Mouse (Mus musculus) heart, adult 18-20 months (tissue): ENCODE results near the gene Uqcrc1. TPM values are rescaled to one million over a fixed set of nuclear protein-coding genes. Genes with fewer than 3 reads are reported as not detected.

ENCODE experiments used
- DNase-seq, 2 experiments: peaks; one replicate each; pipeline ENCODE4 v3.0.0; 2021 to 2022; ENCODE audit warnings: mixed read lengths in 1 of 2
- long read RNA-seq, 2 experiments: library from polyadenylated mRNA; stranded (forward); transcript quantifications; one replicate each; pipeline ENCODE4 v2.0.0; 2021
- total RNA-seq, 2 experiments: library from RNA; stranded (reverse); gene quantifications; 2 replicates each; pipeline ENCODE4 v1.2.3; 2021

Gene Uqcrc1
- total RNA-seq: 1,000 to 10,000 TPM; 2,230 to 2,333 TPM
- long read RNA-seq, experiment 1, transcript Uqcrc1-201 (13 exons, 1,653 nt): major isoform, 3,819 of 3,991 reads
- long read RNA-seq, experiment 1, partial matches to known transcripts: 98 of 3,991 reads
- long read RNA-seq, experiment 1, other reads (novel, unspliced or antisense): 74 of 3,991 reads
- long read RNA-seq, experiment 2, transcript Uqcrc1-201 (13 exons, 1,653 nt): major isoform, 2,002 of 2,116 reads
- long read RNA-seq, experiment 2, partial matches to known transcripts: 84 of 2,116 reads
- long read RNA-seq, experiment 2, other reads (novel, unspliced or antisense): 30 of 2,116 reads

- peak; percentile 94 to 95 for DNase-seq
These were observed at the start of gene Uqcrc1 for GRCm38 (mm10) chr9:108936418-108937364. TSS of gene Uqcrc1 (plus strand) at chr9:108936633.

DNA sequence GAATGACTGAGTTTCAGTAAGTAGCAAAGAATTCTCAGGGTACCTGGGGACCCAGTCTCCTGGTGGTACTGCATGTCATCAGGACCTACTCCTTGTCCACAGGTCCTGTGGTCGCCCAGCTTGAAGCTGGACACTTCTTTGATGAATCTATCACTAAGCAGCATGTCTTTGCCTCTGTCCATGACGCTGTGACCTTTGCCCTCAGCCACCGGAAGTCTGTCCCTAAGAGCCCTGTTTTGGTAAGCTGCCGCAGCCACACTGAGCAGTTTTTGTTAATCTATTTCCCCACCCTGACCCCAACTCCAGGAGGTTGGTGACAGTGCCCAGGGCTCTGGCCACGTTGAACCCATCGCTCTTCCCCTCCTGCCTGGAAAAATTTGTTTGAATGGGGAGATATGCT lies 24.1 kb upstream of the Uqcrc1 start:
- DNase-seq: no peak

- DNase-seq: no peak
These were observed 23.3 kb upstream of the Uqcrc1 start for GRCm38 (mm10) chr9:108913161-108913560.

DNA sequence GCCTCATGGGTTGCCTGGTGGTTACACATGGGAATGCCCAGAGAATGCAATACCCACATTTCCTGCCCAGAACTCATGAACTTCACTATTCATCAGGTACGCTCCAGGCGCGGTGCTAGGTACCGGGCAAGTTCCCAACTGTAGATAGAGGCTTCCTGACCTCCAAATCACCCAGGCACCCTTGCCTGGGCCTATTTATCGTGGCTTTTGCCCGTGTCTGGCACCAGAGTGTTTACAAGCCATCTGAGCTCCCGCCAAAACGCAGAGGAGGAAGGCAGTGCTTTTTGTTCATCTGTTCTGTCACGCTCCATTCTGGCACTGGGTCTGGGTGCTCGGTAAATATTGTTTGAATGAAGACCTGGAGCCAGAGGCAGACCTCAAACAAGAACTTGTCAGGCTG lies 22.8 kb upstream of the Uqcrc1 start:
- DNase-seq: peak; percentile 44 to 57

GRCm38 (mm10) chr9:108914491-108914890 lies 21.9 kb upstream of the Uqcrc1 start, which contains the start of gene Tmem89:
TSS of gene Tmem89 (plus strand) at chr9:108914619.
- peak; percentile 54 to 77 for DNase-seq

DNA sequence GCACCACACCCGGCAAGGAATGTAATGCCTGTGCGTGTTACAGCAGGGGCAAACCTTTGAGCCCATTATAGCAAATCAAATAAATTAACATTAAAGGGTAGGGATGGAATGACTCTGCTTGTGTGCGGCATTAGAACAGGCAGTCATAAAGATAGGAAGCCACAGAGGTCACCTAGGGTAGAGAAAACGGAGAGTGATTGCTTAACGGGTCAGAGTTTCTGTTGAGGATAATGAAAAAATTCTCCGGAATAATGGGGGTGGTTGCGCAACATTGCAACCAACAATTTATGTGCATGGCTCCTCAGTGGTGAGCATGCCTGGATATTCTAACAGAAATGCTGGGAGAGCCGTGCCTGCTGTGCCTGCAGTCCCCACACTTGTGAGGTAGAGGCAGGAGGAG lies 10.5 kb upstream of the Uqcrc1 start:
- no peak for DNase-seq

DNA sequence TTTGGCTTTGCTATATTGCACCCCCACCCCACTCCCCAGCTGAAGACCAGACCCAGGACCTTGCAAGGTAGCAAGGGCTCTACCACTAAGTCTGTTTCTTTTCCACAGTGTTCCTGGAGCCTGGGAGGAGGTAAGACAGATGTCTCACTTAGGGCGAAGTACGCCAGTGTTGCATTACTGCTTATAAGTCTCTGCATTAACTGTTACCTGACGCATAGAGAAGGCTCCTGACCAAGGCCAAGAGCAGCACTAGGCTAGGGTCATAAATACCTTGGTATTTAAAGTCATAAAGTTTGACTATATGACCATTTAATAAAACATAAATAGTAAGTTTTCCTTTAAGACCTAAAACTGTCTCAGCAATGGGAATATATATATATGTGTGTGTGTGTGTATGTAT lies 8.0 kb upstream of the Uqcrc1 start:
- no peak for DNase-seq

GRCm38 (mm10) chr9:108935991-108936390 lies 442 bp upstream of the Uqcrc1 start:
- DNase-seq: no peak

- no peak for DNase-seq
These were observed 8.7 kb downstream of the Uqcrc1 start for GRCm38 (mm10) chr9:108945111-108945510.

DNA sequence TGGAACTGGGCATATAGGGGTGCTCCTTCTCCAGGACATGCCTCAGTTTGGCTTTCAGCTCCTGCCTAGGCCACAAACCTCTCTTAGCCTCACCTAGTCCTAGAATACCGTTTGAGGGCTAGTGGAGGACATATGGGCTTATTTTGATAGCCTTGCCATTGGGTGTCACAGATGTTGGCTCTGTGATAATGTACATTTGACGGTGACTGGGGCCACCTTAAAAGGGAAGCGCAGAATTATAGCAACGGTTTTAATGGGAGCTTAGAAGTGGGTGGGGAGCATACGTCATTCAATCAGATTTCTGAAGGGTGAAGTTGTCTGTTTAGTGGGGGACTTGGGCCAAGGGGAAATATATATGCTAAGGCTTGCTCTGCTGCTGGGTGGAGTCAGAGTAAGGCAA lies 9.2 kb downstream of the Uqcrc1 start:
- no peak for DNase-seq

DNA sequence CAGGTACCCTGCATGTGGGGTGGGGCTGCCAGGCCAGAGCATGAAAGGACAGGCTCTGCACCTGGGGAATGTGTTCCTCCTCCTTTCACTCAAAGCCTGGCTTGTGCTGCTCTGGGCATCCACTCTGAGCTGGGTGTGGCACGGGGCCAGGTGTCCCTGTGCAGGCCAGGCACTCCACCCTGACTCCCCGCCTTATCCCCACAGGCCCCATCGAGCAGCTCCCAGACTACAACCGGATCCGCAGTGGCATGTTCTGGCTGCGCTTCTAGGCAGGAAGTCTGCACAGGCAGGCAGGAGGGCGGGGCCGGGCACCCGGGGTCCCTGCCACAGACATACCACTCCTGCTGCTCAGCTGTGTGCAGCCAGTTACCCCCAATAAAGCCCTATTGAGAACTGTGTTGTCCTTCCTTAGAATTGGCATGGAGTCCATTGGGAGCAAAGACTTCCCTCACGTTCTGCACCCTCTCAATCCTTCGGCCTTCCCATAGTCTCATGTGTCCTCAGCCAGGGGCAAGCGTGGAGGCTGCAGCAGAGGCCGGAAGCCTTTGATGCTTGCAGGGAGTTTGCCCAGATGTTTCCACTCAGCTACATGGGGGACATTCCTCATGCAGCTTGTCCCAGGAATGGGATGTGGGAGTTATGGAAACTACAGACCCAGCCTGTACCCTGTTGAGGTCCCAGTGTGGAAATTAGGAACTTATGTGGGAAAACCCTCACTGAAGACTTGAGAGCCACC lies 13.0 kb downstream of the Uqcrc1 start:
- DNase-seq: peak; percentile 46 to 56

GRCm38 (mm10) chr9:108949967-108950728 lies 13.7 kb downstream of the Uqcrc1 start:
- DNase-seq: peak; percentile 26 to 32

- no peak for DNase-seq
These were observed 16.7 kb downstream of the Uqcrc1 start, which contains the start of gene Col7a1 for GRCm38 (mm10) chr9:108953081-108953636. TSS of gene Col7a1 (plus strand) at chr9:108953586.

GRCm38 (mm10) chr9:108955241-108955640 lies 18.8 kb downstream of the Uqcrc1 start:
- no peak for DNase-seq

- no peak for DNase-seq
These were observed 19.4 kb downstream of the Uqcrc1 start for GRCm38 (mm10) chr9:108955846-108956245.

- DNase-seq: no peak
These were observed 27.1 kb downstream of the Uqcrc1 start for GRCm38 (mm10) chr9:108963577-108963976.

GRCm38 (mm10) chr9:108964338-108964737 lies 27.9 kb downstream of the Uqcrc1 start:
- no peak for DNase-seq

DNA sequence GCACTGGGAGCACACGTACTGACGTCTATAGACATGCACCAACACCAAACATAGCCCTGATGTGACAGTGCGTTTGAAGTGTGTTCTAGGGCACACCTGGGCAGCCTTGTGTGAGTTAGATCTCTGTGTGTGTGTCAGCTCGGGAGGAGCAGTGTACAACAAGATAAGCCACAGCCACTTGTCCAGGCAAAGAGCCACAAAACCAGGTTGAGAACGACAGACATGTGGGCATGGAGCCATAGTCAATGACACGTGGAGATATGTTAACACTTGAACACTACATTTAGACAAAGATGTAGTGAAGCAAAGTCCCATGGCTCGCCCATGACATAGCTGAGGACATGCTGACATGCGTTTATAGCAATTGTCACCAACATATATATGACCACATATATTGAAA lies 34.2 kb downstream of the Uqcrc1 start:
- peak in 1 of 2 experiments; percentile 38 for DNase-seq

DNA sequence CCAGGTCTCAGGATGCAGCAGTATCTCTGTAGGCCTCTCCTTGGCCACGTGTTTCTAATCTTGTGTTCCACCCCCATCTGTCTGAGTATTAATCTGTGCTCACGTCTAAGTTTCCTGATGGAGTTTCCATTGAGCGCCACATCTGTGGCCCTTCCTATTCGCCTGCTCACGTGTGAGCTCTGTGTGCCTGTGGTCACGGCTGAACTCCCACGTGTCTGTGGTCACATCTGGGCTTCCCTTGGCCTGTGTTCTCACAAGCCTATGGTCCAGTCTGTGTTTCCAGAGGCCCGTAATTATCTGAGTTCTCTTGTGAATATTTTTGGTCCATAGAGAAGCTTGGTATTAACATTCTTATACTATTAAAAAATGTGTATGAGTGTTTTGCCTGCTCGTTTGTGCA lies 40.0 kb downstream of the Uqcrc1 start:
- DNase-seq: no peak

GRCm38 (mm10) chr9:108977966-108978365 lies 41.5 kb downstream of the Uqcrc1 start:
- DNase-seq: no peak

DNA sequence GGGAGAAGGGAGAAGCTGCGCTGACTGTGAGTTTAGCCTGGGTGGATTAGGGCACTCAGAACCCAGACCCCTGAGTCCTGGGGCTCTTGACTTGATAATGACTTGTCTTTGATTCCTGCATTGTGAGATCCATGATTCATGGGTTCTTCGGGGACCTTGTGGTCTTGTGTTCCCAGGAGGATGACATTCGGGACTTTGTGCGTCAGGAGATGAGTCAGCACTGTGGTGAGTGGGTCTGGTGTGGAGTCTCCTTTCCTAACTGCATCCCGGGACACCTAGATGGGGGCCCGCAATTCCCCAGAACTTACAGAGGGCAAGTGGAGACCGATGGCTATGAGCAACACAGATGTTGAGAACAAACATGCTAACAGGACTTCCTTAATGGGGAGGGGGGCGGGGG lies 46.1 kb downstream of the Uqcrc1 start:
- no peak for DNase-seq
